Mouse (Mus musculus) brain, embryonic 14.5 days (tissue): ENCODE data around the gene Trim80.

ENCODE experiments used
- CTCF ChIP-seq: fragments of 200-500 bp; IDR thresholded peaks from 2 replicates; pipeline ENCODE4 v1.5.1; 2012; ENCODE audit warnings: inconsistent platforms, mild to moderate bottlenecking, moderate library complexity, borderline replicate concordance; ENCODE audit not compliant: insufficient read depth, insufficient read length; ENCODE audit errors: extremely low read depth
- POLR2A ChIP-seq: fragments of 200-500 bp; IDR thresholded peaks from 2 replicates; pipeline ENCODE4 v1.6.1; 2012; ENCODE audit warnings: mild to moderate bottlenecking, inconsistent platforms, borderline replicate concordance; ENCODE audit not compliant: poor library complexity, insufficient read depth, insufficient read length, severe bottlenecking; ENCODE audit errors: extremely low read depth

DNA sequence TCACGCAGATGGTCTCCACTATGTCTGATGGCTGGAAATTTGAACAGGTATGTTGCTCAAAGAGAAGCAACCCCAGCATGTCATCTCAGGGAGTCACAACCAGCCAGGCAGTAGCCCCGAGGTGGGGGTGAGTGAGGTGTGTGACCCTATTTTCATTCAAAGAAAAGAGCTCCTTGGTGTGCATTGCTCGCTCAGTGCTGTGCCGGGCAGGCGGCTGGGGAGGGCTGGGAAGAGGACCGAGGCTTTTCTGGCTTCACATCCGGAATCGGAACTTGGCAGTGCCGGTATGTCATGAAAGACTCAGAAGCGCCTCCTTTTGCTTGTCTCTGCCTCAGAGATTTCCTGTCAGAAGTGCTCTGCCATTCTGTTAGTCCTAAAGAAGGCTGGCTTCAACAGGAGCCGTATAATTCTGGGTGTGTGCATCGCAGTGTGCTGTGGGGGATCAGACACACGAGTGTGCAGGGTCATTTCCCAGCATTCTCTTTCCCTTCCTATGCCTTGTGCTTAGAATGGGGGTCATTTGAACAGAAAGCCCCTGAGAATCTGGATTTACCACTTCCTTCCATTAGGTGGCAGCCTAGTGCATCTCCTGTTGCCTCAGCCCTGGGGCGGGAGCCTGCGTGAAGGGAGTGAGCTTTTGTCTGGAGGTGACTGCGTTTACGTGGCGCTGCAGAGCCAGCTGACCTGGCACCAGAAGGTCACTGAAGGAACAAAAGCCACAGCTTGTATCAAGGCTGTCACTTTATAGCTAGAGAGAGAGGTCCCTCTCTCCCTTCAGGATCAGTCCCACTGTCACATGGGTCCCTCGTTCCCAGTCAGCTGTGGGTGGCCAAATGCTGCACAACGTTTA is 12.6 kb upstream of the Trim80 start:
- TF ChIP-seq POLR2A (no peak), CTCF (peak; percentile 80)
